Mouse (Mus musculus) intestine, embryonic 14.5 days (tissue): ENCODE results near the gene Atrn. TPM values are rescaled to one million over a fixed set of nuclear protein-coding genes. Genes with fewer than 3 reads are reported as not detected.

Source experiments
- ATAC-seq: fragments of 200-750 bp; cut with Nextera tagmentation; replicated peaks from 2 replicates; pipeline ENCODE4 v1.8.0; 2017; ENCODE audit warnings: low read depth, moderate number of reproducible peaks, moderate TSS enrichment, moderate library complexity; ENCODE audit not compliant: low FRiP score, low TSS enrichment
- DNase-seq: peaks from one replicate; pipeline ENCODE4 v3.0.0-alpha.2; 2018; ENCODE audit warnings: low spot score
- H3K27ac ChIP-seq: fragments of 300-500 bp; sonication (generic); 2 replicates; pipeline ENCODE4 v1.5.1; 2014; ENCODE audit warnings: low read depth, mild to moderate bottlenecking, control low read depth
- H3K27me3 ChIP-seq: fragments of 300-500 bp; sonication (generic); replicated peaks from 2 replicates; pipeline ENCODE4 v1.6.1; 2014; ENCODE audit warnings: low read length, control low read depth; ENCODE audit not compliant: control insufficient read depth, insufficient read depth
- H3K36me3 ChIP-seq: fragments of 300-500 bp; sonication (generic); 2 replicates; pipeline ENCODE4 v1.6.1; 2014; ENCODE audit warnings: low read length, control low read depth; ENCODE audit not compliant: control insufficient read depth, insufficient read depth
- H3K4me1 ChIP-seq: fragments of 300-500 bp; sonication (generic); replicated peaks from 2 replicates; pipeline ENCODE4 v1.6.1; 2014; ENCODE audit warnings: low read length, control low read depth, mixed read lengths; ENCODE audit not compliant: control insufficient read depth, insufficient read depth
- H3K4me2 ChIP-seq: fragments of 300-500 bp; sonication (generic); 2 replicates; pipeline ENCODE4 v1.6.1; 2014; ENCODE audit warnings: low read length
- H3K4me3 ChIP-seq: fragments of 300-500 bp; sonication (generic); 2 replicates; pipeline ENCODE4 v1.5.1; 2014; ENCODE audit warnings: low read depth, low read length, control low read depth, mixed read lengths
- H3K9ac ChIP-seq: fragments of 300-500 bp; sonication (generic); 2 replicates; pipeline ENCODE4 v1.6.1; 2014; ENCODE audit warnings: mild to moderate bottlenecking, low read length
- H3K9me3 ChIP-seq: fragments of 300-500 bp; sonication (generic); 2 replicates; pipeline ENCODE4 v1.6.1; 2016; ENCODE audit warnings: low read length, control low read depth; ENCODE audit not compliant: control insufficient read depth
- WGBS: fragments of 180-500 bp; shearing (Covaris S2); extraction: QIAGEN DNeasy Blood & Tissue Kit; methylation state at CpG from one replicate; pipeline ENCODE4 v1.1.7; 2014; 5-methylcytosine and 5-hydroxymethylcytosine counted together
- polyA plus RNA-seq: library from polyadenylated mRNA; unstranded; fragments of >200 nt; fragmentation: Nextera tagmentation; extraction: Ambion mirVana; gene quantifications from 2 replicates; pipeline ENCODE4 v1.2.1, GENCODE M21; 2014

Atrn gene
- polyA plus RNA-seq, 1 experiment from 2014 or later = 8.4 TPM

GRCm38 (mm10) chr2:130898783-130899182 lies 7.5 kb upstream of the Atrn start:
- WGBS = 74% methylated on average over 2 of the region's 2 CpGs
- Histone ChIP-seq H3K4me1 (0 out of 2 replicates have a peak, but pooled peaks cover 3% of the 10 kb centered on the region), H3K27me3 (no peaks in the 10 kb centered on the region), H3K9ac (no peak overlapping the region), H3K36me3 (no peaks in the 10 kb centered on the region), H3K4me3 (no peak overlapping the region), H3K9me3 (no peaks in the 10 kb centered on the region), H3K27ac (no peak overlapping the region), H3K4me2 (no peak overlapping the region)
- ATAC-seq = no peak
- DNase-seq = no peak

GRCm38 (mm10) chr2:130906584-130907315 lies 455 bp downstream of the Atrn start:
- peak overlapping the region; percentile 95 for H3K4me3 ChIP-seq
- DNase-seq = peak; percentile 64
- WGBS = under 1% methylated on average over 43 of the region's 58 CpGs

DNA sequence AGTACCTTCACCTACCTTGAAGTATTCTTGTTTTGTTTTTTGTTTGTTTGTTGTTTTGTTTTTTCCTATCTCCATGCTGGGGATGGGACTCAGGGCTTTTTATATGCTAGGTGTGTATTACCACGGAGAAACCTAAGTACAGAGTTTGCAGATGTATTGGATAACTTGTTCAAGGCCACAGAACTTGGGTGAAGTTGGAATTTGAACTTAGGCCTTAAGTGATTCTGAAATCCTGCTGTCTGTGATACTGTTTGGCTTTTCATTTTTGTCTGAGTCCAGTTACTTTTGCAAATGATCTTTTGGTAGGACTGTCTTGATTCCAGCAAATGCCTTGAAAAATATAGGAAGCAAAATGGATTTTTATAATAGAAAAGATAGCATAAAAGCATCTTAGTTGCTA lies 5.4 kb downstream of the Atrn start:
- H3K36me3 ChIP-seq = no peaks in the 10 kb centered on the region
- no peak overlapping the region for H3K4me2 ChIP-seq
- H3K9me3 ChIP-seq = no peaks in the 10 kb centered on the region
- no peak for DNase-seq
- no peak overlapping the region for H3K27ac ChIP-seq
- WGBS = 47% methylated on average over 1 of the region's 1 CpGs
- H3K9ac ChIP-seq = no peak overlapping the region
- no peaks in the 10 kb centered on the region for H3K27me3 ChIP-seq
- H3K4me3 ChIP-seq = no peak overlapping the region
- no peak for ATAC-seq
- H3K4me1 ChIP-seq = peaks cover 10% of the 10 kb centered on the region

More at GRCm38 (mm10) chr2:130906584-130907315, 455 bp downstream of the Atrn start:
- peak; percentile 56 for ATAC-seq
- no peaks in the 10 kb centered on the region for H3K36me3 ChIP-seq
- peak overlapping the region; percentile 71 for H3K9ac ChIP-seq
- no peaks in the 10 kb centered on the region for H3K9me3 ChIP-seq
- H3K27ac ChIP-seq = no peak overlapping the region; the same call in 1 of the 2 replicates
- no peaks in the 10 kb centered on the region for H3K27me3 ChIP-seq
- peak overlapping the region; percentile 78 for H3K4me2 ChIP-seq
- peaks cover 14% of the 10 kb centered on the region for H3K4me1 ChIP-seq

- WGBS = 72% methylated on average over 1 of the region's 1 CpGs
- H3K4me2 ChIP-seq = no peak overlapping the region
- DNase-seq (no peak), ATAC-seq (0 out of 2 replicates have a peak, but pooled peaks have one; percentile 23)
- no peak overlapping the region for H3K4me3 ChIP-seq
- no peak overlapping the region for H3K9ac ChIP-seq
- H3K4me1 ChIP-seq = no peaks in the 10 kb centered on the region
- no peaks in the 10 kb centered on the region for H3K9me3 ChIP-seq
- H3K27ac ChIP-seq = no peak overlapping the region
- no peaks in the 10 kb centered on the region for H3K36me3 ChIP-seq
- H3K27me3 ChIP-seq = no peaks in the 10 kb centered on the region
Measured at GRCm38 (mm10) chr2:130914873-130915272, 8.6 kb downstream of the Atrn start.

DNA sequence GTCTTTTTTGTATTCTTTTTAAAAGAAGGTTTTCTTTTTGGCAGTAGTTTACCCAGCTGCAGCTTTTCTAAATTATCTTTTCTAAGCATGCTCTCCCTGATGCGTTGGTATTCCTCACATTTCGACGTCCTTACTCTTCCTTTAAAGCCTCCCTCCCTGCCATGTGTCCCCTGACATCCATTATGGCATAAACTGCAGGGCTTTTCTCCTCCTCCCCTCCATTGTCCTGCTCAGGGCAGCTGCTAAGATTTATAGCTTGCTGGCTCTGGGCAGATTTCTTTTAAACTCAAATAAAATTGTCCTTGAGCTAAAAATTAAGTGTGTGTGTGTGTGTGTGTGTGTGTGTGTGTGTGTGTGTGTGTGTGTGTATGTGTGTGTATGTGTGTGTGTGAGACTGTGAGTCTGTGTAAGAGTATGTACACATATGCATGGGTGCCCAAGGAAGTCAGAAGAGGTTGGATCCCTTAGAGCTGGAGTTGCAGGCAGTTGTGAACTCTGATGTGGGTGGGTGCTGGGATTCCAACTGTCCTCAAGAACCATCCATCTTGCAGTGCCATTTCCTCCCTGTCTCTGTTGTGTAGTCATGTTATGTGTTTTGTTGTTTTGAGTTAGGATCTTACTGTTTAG lies 10.3 kb downstream of the Atrn start:
- no peak for DNase-seq
- Histone ChIP-seq H3K4me3 (no peak overlapping the region), H3K27ac (no peak overlapping the region), H3K36me3 (no peaks in the 10 kb centered on the region), H3K9me3 (no peaks in the 10 kb centered on the region), H3K4me2 (no peak overlapping the region), H3K4me1 (no peaks in the 10 kb centered on the region), H3K27me3 (no peaks in the 10 kb centered on the region), H3K9ac (no peak overlapping the region)
- 31% methylated on average over 3 of the region's 3 CpGs for WGBS
- ATAC-seq = no peak

DNA sequence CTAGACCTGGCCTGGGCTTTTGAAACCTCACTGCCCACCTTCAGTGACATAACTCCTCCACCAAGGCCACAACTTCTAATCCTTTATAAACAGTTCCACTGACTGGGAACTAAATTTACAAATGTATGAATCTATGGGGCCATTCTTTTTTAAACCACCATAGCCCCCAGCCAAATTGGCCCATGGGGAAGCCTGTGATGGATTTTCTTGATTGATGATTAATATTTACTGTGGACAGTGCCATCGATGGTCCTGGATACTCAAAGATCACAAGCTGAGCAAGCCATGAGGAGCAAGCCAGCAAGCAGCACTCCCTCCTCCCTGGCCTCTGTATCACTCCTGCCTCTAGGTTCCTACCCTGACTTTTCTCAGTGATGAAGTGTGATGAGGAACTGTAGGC lies 11.4 kb downstream of the Atrn start:
- no peak overlapping the region for H3K4me3 ChIP-seq

GRCm38 (mm10) chr2:130919062-130919593 lies 12.8 kb downstream of the Atrn start:
- WGBS = 54% methylated on average over 5 of the region's 5 CpGs
- no peak for ATAC-seq
- H3K27ac ChIP-seq = no peak overlapping the region
- no peaks in the 10 kb centered on the region for H3K9me3 ChIP-seq
- H3K36me3 ChIP-seq = no peaks in the 10 kb centered on the region
- no peak overlapping the region for H3K4me2 ChIP-seq
- no peaks in the 10 kb centered on the region for H3K4me1 ChIP-seq
- H3K4me3 ChIP-seq = no peak overlapping the region
- H3K9ac ChIP-seq = no peak overlapping the region
- DNase-seq = no peak
- no peaks in the 10 kb centered on the region for H3K27me3 ChIP-seq

More for the DNA sequence above, 11.4 kb downstream of the Atrn start:
- Histone ChIP-seq H3K27me3 (no peaks in the 10 kb centered on the region), H3K4me2 (no peak overlapping the region), H3K36me3 (no peaks in the 10 kb centered on the region), H3K4me1 (no peaks in the 10 kb centered on the region), H3K9ac (no peak overlapping the region), H3K27ac (no peak overlapping the region), H3K9me3 (no peaks in the 10 kb centered on the region)
- no peak for DNase-seq
- ATAC-seq = no peak
- 83% methylated on average over 1 of the region's 1 CpGs for WGBS

DNA sequence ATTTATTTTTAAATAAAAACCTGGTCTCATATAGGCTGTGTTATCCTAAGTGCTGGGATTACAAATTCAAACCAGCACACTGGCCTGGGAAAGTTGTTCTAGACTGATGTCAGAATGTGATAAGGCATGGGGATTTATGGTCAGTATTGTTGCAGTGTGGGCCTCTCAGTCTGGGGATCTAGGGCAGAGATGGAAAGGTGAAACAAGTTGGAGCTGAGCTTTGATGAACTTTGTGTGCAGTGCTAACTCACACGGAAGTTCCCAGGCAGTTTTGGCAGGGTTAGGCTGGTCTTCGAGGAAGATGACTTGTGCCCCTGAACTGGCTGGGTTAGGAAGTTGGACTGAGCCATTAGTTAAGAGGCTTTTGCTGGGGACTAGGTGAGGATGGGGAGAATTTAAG lies 18.7 kb downstream of the Atrn start:
- 74% methylated on average over 2 of the region's 2 CpGs for WGBS
- Histone ChIP-seq H3K4me2 (no peak overlapping the region), H3K36me3 (no peaks in the 10 kb centered on the region), H3K4me3 (no peak overlapping the region), H3K27me3 (no peaks in the 10 kb centered on the region), H3K9ac (no peak overlapping the region), H3K9me3 (no peaks in the 10 kb centered on the region), H3K27ac (no peak overlapping the region), H3K4me1 (no peaks in the 10 kb centered on the region)
- no peak for DNase-seq
- no peak for ATAC-seq
